Mouse (Mus musculus) neural tube, embryonic 15.5 days (tissue): ENCODE measurements around the gene Lrig3. TPM values are rescaled to one million over a fixed set of nuclear protein-coding genes. Genes with fewer than 3 reads are reported as not detected.
A peak's percentile ranks its signal among the peaks of the same experiment; 100 is the strongest.

Source experiments
- ATAC-seq: fragments of 200-750 bp; cut with Nextera tagmentation; 2 replicates; pipeline ENCODE4 v1.8.0; 2017; ENCODE audit warnings: mild to moderate bottlenecking, moderate TSS enrichment, moderate library complexity; ENCODE audit not compliant: low FRiP score
- H3K27ac ChIP-seq: fragments of 300-500 bp; sonication (generic); replicated peaks from 2 replicates; pipeline ENCODE4 v1.5.1; 2015; ENCODE audit warnings: mild to moderate bottlenecking, inconsistent platforms
- H3K27me3 ChIP-seq: fragments of 300-500 bp; sonication (generic); replicated peaks from 2 replicates; pipeline ENCODE4 v1.6.1; 2015; ENCODE audit warnings: inconsistent platforms
- H3K36me3 ChIP-seq: fragments of 300-500 bp; sonication (generic); 2 replicates; pipeline ENCODE4 v1.6.1; 2015; ENCODE audit warnings: inconsistent platforms
- H3K4me1 ChIP-seq: fragments of 300-500 bp; sonication (generic); 2 replicates; pipeline ENCODE4 v1.6.1; 2015; ENCODE audit warnings: inconsistent platforms
- H3K4me2 ChIP-seq: fragments of 300-500 bp; sonication (generic); 2 replicates; pipeline ENCODE4 v1.6.1; 2015; ENCODE audit warnings: inconsistent platforms, mild to moderate bottlenecking, moderate library complexity
- H3K4me3 ChIP-seq: fragments of 300-500 bp; sonication (generic); replicated peaks from 2 replicates; pipeline ENCODE4 v1.5.1; 2015; ENCODE audit warnings: mild to moderate bottlenecking, inconsistent platforms
- H3K9ac ChIP-seq: fragments of 300-500 bp; sonication (generic); replicated peaks from 2 replicates; pipeline ENCODE4 v1.6.1; 2015; ENCODE audit warnings: mild to moderate bottlenecking, inconsistent platforms
- H3K9me3 ChIP-seq: fragments of 300-500 bp; sonication (generic); replicated peaks from 2 replicates; pipeline ENCODE4 v1.6.1; 2016; ENCODE audit warnings: inconsistent platforms
- WGBS: fragments of 180-500 bp; shearing (Covaris S2); methylation state at CpG from one replicate; pipeline ENCODE4 v1.1.7; 2015; ENCODE audit warnings: mixed read lengths; 5-methylcytosine and 5-hydroxymethylcytosine counted together
- polyA plus RNA-seq: library from polyadenylated mRNA; unstranded; fragments of >200 nt; fragmentation: Nextera tagmentation; extraction: Ambion mirVana; gene quantifications from 2 replicates; pipeline ENCODE4 v1.2.1, GENCODE M21; 2015

Gene Lrig3
- 3.2 and 5.2 TPM in 2 replicates for polyA plus RNA-seq

- under 1% methylated on average over 60 of the region's 62 CpGs for WGBS
- Histone ChIP-seq H3K27ac (peak within 1 kb of the TSS; percentile 76), H3K4me2 (peak within 1 kb of the TSS; percentile 97), H3K27me3 (0 out of 2 replicates have a peak, but pooled peaks cover under 1% of the 10 kb centered on the region), H3K4me3 (peak within 1 kb of the TSS; percentile 68), H3K4me1 (peaks cover 34% of the 10 kb centered on the region), H3K9me3 (no peaks in the 10 kb centered on the region), H3K36me3 (no peaks in the 10 kb centered on the region), H3K9ac (peak within 1 kb of the TSS; percentile 56)
- ATAC-seq, result peak; percentile 90
These were observed at the start of gene Lrig3 for GRCm38 (mm10) chr10:125965968-125966480. Lrig3 (plus strand) TSS chr10:125966168.

- H3K4me1 ChIP-seq, result peaks cover 10% of the 10 kb centered on the region
- 43% methylated on average over 6 of the region's 6 CpGs for WGBS
These were observed 49.2 kb upstream of the Lrig3 start for GRCm38 (mm10) chr10:125916781-125917180.

GRCm38 (mm10) chr10:125917436-125917871 lies 48.5 kb upstream of the Lrig3 start:
- Histone ChIP-seq H3K9ac (no peak overlapping the region), H3K36me3 (no peaks in the 10 kb centered on the region), H3K27me3 (peaks cover 4% of the 10 kb centered on the region; the same call in 1 of the 2 replicates), H3K4me2 (peak overlapping the region; percentile 45), H3K4me3 (no peak overlapping the region), H3K9me3 (no peaks in the 10 kb centered on the region), H3K27ac (no peak overlapping the region), H3K4me1 (peaks cover 8% of the 10 kb centered on the region)
- no peak for ATAC-seq
- WGBS, result 7% methylated on average over 9 of the region's 9 CpGs

More at GRCm38 (mm10) chr10:125916781-125917180, 49.2 kb upstream of the Lrig3 start:
- no peak overlapping the region for H3K4me3 ChIP-seq
- H3K9ac ChIP-seq, result no peak overlapping the region
- no peaks in the 10 kb centered on the region for H3K9me3 ChIP-seq
- H3K27ac ChIP-seq, result no peak overlapping the region
- ATAC-seq, result no peak
- peaks cover 4% of the 10 kb centered on the region; the same call in 1 of the 2 replicates for H3K27me3 ChIP-seq
- H3K36me3 ChIP-seq, result no peaks in the 10 kb centered on the region
- H3K4me2 ChIP-seq, result no peak overlapping the region; the same call in 1 of the 2 replicates

GRCm38 (mm10) chr10:125918994-125919393 lies 47.0 kb upstream of the Lrig3 start:
- Histone ChIP-seq H3K27ac (no peak overlapping the region), H3K4me1 (peaks cover 8% of the 10 kb centered on the region), H3K4me3 (no peak overlapping the region), H3K9ac (no peak overlapping the region), H3K27me3 (peaks cover 4% of the 10 kb centered on the region; the same call in 1 of the 2 replicates), H3K9me3 (no peaks in the 10 kb centered on the region), H3K4me2 (no peak overlapping the region), H3K36me3 (no peaks in the 10 kb centered on the region)
- WGBS, result 100% methylated on average over 1 of the region's 1 CpGs
- ATAC-seq, result no peak

GRCm38 (mm10) chr10:125921654-125922446 lies 44.1 kb upstream of the Lrig3 start:
- Histone ChIP-seq H3K4me3 (no peak overlapping the region), H3K36me3 (no peaks in the 10 kb centered on the region), H3K9me3 (no peaks in the 10 kb centered on the region), H3K27me3 (no peaks in the 10 kb centered on the region), H3K4me1 (peaks cover 5% of the 10 kb centered on the region), H3K9ac (no peak overlapping the region), H3K4me2 (no peak overlapping the region), H3K27ac (no peak overlapping the region)
- 5% methylated on average over 6 of the region's 6 CpGs for WGBS
- no peak for ATAC-seq

- H3K4me2 ChIP-seq, result no peak overlapping the region
- no peaks in the 10 kb centered on the region for H3K4me1 ChIP-seq
- no peak overlapping the region for H3K9ac ChIP-seq
- no peaks in the 10 kb centered on the region for H3K27me3 ChIP-seq
- no peak for ATAC-seq
- WGBS, result 93% methylated on average over 3 of the region's 3 CpGs
- H3K4me3 ChIP-seq, result no peak overlapping the region
- no peaks in the 10 kb centered on the region for H3K36me3 ChIP-seq
- H3K27ac ChIP-seq, result no peak overlapping the region
- no peaks in the 10 kb centered on the region for H3K9me3 ChIP-seq
These were observed 36.0 kb upstream of the Lrig3 start for GRCm38 (mm10) chr10:125929961-125930360.

- no peaks in the 10 kb centered on the region for H3K36me3 ChIP-seq
- H3K4me3 ChIP-seq, result no peak overlapping the region
- no peak overlapping the region for H3K27ac ChIP-seq
- H3K9me3 ChIP-seq, result no peaks in the 10 kb centered on the region
- H3K9ac ChIP-seq, result no peak overlapping the region
- no peaks in the 10 kb centered on the region for H3K4me1 ChIP-seq
- 89% methylated on average over 6 of the region's 6 CpGs for WGBS
- no peaks in the 10 kb centered on the region for H3K27me3 ChIP-seq
- no peak overlapping the region for H3K4me2 ChIP-seq
- no peak for ATAC-seq
These were observed 32.6 kb upstream of the Lrig3 start for GRCm38 (mm10) chr10:125933388-125933787.

GRCm38 (mm10) chr10:125934095-125934494 lies 31.9 kb upstream of the Lrig3 start:
- no peaks in the 10 kb centered on the region for H3K9me3 ChIP-seq
- H3K9ac ChIP-seq, result no peak overlapping the region
- no peaks in the 10 kb centered on the region for H3K36me3 ChIP-seq
- no peak overlapping the region for H3K4me3 ChIP-seq
- no peak overlapping the region for H3K27ac ChIP-seq
- H3K27me3 ChIP-seq, result no peaks in the 10 kb centered on the region
- WGBS, result 56% methylated on average over 3 of the region's 3 CpGs
- H3K4me1 ChIP-seq, result no peaks in the 10 kb centered on the region
- H3K4me2 ChIP-seq, result no peak overlapping the region
- no peak for ATAC-seq

GRCm38 (mm10) chr10:125937517-125938497 lies 28.2 kb upstream of the Lrig3 start:
- Histone ChIP-seq H3K9ac (no peak overlapping the region), H3K36me3 (no peaks in the 10 kb centered on the region), H3K4me2 (no peak overlapping the region), H3K4me1 (no peaks in the 10 kb centered on the region), H3K9me3 (no peaks in the 10 kb centered on the region), H3K4me3 (no peak overlapping the region), H3K27ac (no peak overlapping the region), H3K27me3 (no peaks in the 10 kb centered on the region)
- no peak for ATAC-seq
- WGBS, result 75% methylated on average over 11 of the region's 11 CpGs

- no peak overlapping the region for H3K4me2 ChIP-seq
- no peaks in the 10 kb centered on the region for H3K9me3 ChIP-seq
- H3K9ac ChIP-seq, result no peak overlapping the region
- 74% methylated on average over 12 of the region's 12 CpGs for WGBS
- H3K4me1 ChIP-seq, result no peaks in the 10 kb centered on the region
- no peaks in the 10 kb centered on the region for H3K36me3 ChIP-seq
- H3K27ac ChIP-seq, result no peak overlapping the region
- no peak overlapping the region for H3K4me3 ChIP-seq
- no peak for ATAC-seq
- no peaks in the 10 kb centered on the region for H3K27me3 ChIP-seq
These were observed 27.2 kb upstream of the Lrig3 start for GRCm38 (mm10) chr10:125938528-125939402.
